Mouse (Mus musculus) regulatory T cell (primary cell): Measurements from ENCODE around the gene Ebf1.

Source experiments
- in situ Hi-C: fragments of 300-600 bp; cut with MboI, MseI; formaldehyde crosslinking; loops from one replicate; pipeline ENCODE4 v1.15.1; 2025; ENCODE audit warnings: high pct_unique_total_duplicates

Ebf1 gene

GRCm38 (mm10) chr11:44832227-44832939, 215.3 kb downstream of the Ebf1 start:
- in situ Hi-C loops = no loop called here

- in situ Hi-C loops = no loop called here
Observed at GRCm38 (mm10) chr11:44832940-44833254, 215.8 kb downstream of the Ebf1 start.

DNA sequence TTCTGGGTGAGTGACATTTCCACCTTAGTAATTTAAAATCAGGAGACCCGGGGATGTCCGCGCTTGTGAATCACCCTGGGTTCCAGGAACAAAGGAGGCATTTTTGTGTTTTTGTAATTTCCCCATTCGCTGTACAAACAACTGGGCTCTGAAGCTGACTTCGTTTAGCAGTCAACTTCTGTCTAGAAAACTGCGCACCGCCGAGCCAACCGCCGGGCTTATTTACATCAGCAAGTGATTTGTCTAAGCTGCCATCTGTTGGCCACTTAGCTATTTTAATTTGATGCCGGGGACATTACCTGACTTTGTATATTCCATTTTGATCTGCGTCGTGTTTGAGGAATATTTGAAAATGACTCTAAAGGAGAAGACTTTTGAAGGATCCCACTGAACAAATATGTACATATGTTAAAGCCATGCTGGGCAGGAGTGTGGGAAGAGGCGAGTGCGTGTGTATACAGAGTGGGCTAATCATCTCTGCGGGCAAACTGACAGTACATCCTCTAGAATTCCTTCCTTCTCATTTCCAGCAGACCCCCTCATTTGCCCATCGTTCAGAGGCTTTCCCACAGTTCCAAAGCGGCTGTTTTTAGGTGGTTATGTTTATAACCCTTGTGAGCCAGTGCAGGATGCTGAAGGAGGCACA, 216.4 kb downstream of the Ebf1 start:
- in situ Hi-C loops = no loop called here

GRCm38 (mm10) chr11:44835166-44835565, 218.0 kb downstream of the Ebf1 start:
- in situ Hi-C loops = no loop called here

DNA sequence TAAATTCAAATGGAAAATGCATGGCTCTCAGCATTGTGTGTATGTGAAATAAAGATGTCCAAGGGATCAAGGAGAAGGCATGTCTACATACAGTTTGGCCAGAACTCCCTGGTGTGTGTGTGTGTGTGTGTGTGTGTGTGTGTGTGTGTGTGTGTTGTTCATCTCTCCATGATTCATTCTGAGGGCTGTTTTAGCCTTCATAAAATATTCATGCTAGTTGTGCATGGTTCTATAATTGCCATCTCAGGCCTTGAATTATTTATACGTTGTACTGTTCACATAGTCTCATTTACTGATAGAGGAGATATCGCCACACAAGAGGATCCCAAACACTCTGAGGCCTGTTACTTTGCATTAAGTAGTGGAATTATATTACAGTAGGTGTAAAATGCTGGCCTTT, 220.5 kb downstream of the Ebf1 start:
- in situ Hi-C loops = no loop called here

- in situ Hi-C loops = no loop called here
Observed at GRCm38 (mm10) chr11:44841127-44842056, 224.3 kb downstream of the Ebf1 start.

- in situ Hi-C loops = no loop called here
Observed at GRCm38 (mm10) chr11:44851874-44852273, 234.8 kb downstream of the Ebf1 start.

- in situ Hi-C loops = no loop called here
Observed at GRCm38 (mm10) chr11:44852921-44853320, 235.8 kb downstream of the Ebf1 start.

GRCm38 (mm10) chr11:44854496-44854895, 237.4 kb downstream of the Ebf1 start:
- in situ Hi-C loops = no loop called here

DNA sequence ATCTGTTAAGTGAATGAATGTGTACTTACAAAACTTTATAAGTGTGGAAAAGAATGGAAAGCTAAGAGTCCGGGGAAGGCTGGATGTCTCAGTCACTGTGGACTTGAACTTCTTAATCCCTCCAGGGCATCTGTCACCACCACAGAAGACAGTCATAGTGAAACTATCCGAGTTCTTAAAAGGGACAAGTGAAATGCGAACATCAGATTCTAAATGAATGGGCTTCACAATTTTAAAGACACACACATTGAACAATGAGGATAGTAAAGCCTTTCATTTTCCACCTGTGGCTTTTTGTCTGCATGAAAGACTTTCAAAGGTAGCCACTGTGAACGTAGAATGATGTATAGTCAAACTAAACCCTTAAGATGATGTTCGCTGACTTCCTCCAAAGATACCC, 244.0 kb downstream of the Ebf1 start:
- in situ Hi-C loops = no loop called here

DNA sequence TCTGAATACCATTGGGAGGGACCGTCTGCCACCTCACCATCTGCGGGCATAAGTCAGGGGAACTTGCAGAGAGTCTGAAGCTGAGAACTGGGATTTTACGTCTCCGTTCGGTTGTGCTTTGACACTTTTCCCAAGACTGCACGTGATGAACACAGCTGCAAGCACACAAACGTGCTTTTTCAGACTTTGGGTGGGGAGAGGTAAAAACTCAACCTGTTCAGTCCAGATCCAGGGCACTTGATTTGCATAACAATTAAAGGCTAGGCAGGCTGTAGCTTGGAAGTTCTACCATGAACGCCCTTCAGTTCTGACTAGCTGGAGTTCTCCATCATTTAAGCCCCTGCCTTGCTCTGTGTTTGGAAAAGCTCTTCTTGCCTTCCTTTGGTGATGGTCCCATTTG, 246.8 kb downstream of the Ebf1 start:
- in situ Hi-C loops = no loop called here

DNA sequence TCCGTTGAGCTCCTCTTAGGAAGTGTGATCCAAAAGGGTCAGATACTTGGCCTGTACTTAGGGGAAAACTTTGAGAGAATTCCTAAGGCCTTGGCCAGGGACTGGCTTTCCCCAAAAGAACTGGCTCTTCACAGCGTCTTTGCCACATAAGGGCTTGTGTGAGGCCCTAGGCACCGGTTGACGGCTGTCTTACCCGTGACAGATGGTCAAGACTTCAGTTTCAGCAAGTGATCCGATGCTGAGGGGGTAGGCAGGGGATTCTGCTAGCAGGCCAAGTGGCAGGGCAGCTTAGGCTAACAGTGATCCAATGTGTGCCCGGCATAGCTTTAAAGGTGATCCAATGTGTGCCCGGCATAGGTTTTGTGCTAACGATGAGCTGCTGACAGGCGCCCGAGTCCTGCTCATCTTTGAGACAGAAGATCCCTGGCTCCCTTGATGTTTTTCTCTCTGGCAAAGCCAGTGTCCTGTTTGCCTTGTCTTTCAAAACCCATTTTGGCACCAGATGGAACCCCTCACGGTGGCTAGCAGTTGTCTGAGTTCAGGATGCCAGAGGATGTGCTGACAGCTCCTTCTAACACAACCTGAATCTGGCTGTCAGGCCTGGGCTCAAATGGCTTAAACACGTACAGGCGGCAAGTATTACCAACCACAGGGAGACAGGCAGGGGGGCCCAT, 249.5 kb downstream of the Ebf1 start:
- in situ Hi-C loops = no loop called here

GRCm38 (mm10) chr11:44867433-44867832, 250.3 kb downstream of the Ebf1 start:
- in situ Hi-C loops = no loop called here

- in situ Hi-C loops = no loop called here
Observed at GRCm38 (mm10) chr11:44873876-44874275, 256.8 kb downstream of the Ebf1 start.

DNA sequence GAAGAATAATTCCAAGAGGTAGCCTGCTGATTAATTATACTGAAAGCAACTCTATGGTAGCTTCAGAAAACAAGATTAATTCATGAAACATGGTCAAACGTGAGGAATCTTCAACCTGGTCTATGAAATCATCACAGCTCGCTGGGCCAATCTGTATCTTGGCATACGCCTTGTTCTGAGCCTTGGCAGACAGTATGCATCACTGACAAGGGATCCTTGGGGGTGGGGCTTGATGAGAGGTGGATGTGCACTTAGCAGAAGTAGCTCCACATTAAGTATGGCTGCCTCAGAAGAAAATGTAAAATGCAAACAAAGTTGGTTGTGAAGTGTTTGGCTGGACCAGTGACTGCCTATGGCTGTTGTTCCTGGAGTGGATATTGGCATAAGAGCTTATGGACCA, 258.1 kb downstream of the Ebf1 start:
- in situ Hi-C loops = no loop called here

DNA sequence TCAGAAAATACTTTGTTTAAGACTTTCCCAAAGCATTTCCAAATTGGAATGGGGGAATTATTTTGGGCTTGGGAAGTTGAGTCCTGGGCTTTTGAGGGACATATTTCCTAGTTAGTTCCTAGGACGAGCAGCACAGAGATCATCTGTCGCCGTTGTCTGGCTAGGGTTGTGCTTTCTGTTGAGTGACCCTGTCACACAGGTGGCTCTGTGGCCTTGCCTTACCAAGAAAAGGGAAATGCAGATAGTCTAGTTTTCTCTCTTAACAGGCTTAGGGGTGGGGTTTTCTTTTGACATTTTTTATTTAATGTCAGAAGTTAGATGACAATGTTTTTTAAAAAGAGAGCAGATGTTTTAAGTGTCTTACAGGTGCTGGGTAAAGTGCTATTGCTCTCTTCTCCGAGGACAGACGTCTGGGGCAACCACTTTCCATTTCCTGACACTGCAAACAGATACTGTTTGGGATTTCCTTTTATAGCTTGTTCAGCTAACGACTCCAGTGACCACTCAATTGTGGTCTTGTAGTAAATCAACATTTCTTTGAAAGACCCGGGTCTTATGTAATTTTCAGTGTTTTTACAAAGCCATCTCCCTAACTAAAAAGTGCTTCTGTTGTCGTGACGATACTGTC, 264.1 kb downstream of the Ebf1 start:
- in situ Hi-C loops = no loop called here

DNA sequence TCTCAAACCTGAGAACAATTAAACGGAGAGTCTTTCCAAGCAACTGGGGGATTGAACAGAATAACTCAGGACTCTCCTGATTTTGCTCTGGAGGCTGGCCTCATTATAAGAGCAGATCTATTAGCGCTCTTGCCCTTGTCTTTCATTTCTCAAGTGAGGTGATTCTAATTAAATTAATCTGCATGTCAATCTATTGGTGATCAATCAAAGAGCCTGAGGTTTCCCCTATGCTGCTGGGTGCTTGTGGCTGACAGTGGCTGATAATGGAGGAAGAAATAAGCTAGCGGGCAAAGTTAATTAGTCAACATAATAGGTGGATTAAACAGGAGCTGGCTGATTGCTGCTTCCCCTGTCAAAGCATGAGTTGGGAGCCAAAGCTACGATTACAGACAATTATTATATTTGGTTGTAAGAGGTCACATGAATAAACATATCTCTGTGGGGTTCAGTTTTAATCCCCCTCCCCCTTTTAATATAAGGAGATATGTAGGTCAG, 265.4 kb downstream of the Ebf1 start:
- in situ Hi-C loops = no loop called here

DNA sequence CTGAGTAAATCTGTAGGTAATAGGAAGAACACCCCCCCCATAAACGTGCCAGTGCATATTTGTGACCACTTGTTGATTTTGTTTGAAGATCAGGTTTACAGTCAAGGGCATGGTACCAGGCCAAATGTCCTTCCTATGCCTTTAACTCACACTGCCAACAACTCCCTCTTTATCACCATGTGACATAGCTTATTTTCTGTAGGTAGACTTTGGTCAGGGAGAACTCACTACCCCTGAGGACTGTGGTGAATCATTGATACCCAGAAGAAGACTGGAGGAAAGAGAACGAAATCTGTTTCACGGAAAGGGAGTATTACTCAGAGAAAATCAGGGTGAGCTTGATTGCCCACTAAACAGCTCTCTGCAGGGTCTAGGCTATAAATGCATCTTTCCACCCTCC, 267.2 kb downstream of the Ebf1 start:
- in situ Hi-C loops = no loop called here

GRCm38 (mm10) chr11:44886897-44887296, 269.8 kb downstream of the Ebf1 start:
- in situ Hi-C loops = no loop called here

GRCm38 (mm10) chr11:44887691-44888090, 270.6 kb downstream of the Ebf1 start:
- in situ Hi-C loops = no loop called here

DNA sequence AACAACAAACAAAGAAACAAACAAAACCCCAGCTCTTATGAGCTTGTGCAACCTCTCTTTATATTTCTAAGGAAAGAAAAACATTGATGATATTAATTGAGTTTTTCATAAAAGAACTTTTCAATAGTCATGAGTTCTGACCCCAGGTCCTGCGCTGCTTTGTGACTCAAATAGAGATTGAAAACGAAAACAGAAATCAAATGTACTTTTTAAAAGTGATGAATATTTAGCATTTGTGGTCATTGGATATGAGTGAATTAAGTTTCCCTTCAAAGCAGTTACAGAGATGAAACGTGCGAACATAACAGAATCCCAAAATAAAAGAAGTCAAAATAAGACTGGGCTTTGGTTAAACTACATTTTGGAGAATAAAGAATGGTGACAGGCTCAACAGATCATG, 271.3 kb downstream of the Ebf1 start:
- in situ Hi-C loops = no loop called here
